Mouse (Mus musculus): ENCODE data around the gene Ccdc6.

- no peak for TF ChIP-seq EP300 (IDR thresholded peaks at IDR 0.05)
- TF ChIP-seq CTCF (IDR thresholded peaks at IDR 0.05), result peak; percentile 74
Measured at GRCm38 (mm10) chr10:70195786-70196185, 98.9 kb downstream of the Ccdc6 start.

Measured in lung, postnatal 0 days (tissue).